Mouse (Mus musculus): ENCODE measurements at regions not wholly inside any gene's neighbourhood (a gene's known extent, or its start where the extent isn't known, plus 50 kb on each side); places are given as distances from the start of the nearest gene placed in this dataset.

GRCm38 (mm10) chr6:98830191-98830590 lies 487.6 kb upstream of the Gm765 start:
- TF ChIP-seq EP300 (IDR thresholded peaks at IDR 0.05; ENCODE audit: low read depth), result no peak
- TF ChIP-seq CTCF (IDR thresholded peaks at IDR 0.05; ENCODE audit: low read depth), result no peak

All from liver, postnatal 0 days (tissue).